13 mouse cellular contexts compared by ENCODE assay signal in the genomic region with DNA sequence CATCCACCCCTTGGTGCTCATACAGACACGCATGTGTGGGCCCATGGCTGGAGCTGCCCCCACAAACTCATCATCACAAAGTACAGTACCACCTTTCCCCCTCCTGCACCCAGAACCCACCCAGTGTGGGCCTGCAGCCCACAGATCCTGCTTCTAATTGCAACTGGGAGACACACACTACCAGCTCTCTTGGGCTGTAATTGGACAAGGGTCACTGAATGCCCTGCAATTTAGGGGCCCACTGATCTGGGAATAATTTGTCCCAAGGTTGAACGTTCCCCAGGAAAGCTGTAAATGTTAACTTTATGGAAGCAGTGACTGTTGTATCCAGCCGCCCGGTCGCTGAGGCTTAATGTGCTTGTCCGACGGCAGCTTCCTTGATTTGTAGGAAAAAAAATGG.
"Had no signal": no experiment of that assay in that cellular context is flagged by ENCODE, and none has a peak within 500 bp of the region (broad histone marks: within the 10 kb centered on the region; RNA-seq: fewer than 3 reads in every experiment).

No protein-coding gene starts in this region.

- H3K9ac ChIP-seq: kidney, embryonic 15.5 days; limb, embryonic 15.5 days; liver, embryonic 12.5 days; lung, embryonic 15.5 days; midbrain, embryonic 15.5 days; neural tube, embryonic 12.5 days had no signal

- ATAC-seq: liver, embryonic 12.5 days; midbrain, embryonic 15.5 days had no signal

- H3K4me3 ChIP-seq: kidney, embryonic 15.5 days; limb, embryonic 15.5 days; liver, embryonic 12.5 days; lung, embryonic 15.5 days; megakaryocyte, embryonic 14.5 days; midbrain, embryonic 15.5 days; neural tube, embryonic 12.5 days had no signal

- H3K4me1 ChIP-seq: liver, embryonic 12.5 days had no signal

- H3K27me3 ChIP-seq: kidney, embryonic 15.5 days; limb, embryonic 15.5 days; liver, embryonic 12.5 days; lung, embryonic 15.5 days; midbrain, embryonic 15.5 days; neural tube, embryonic 12.5 days had no signal

- DNase-seq: kidney, postnatal 25 days; lung, postnatal 14 days; thymus, postnatal 4 days had no signal

- H3K4me2 ChIP-seq: kidney, embryonic 15.5 days; limb, embryonic 15.5 days; liver, embryonic 12.5 days; lung, embryonic 15.5 days; midbrain, embryonic 11.5 days; midbrain, embryonic 15.5 days; neural tube, embryonic 12.5 days had no signal

- H3K9me3 ChIP-seq: kidney, embryonic 15.5 days; limb, embryonic 15.5 days; liver, embryonic 12.5 days; lung, embryonic 15.5 days; megakaryocyte, embryonic 14.5 days; midbrain, embryonic 15.5 days; neural tube, embryonic 12.5 days had no signal

- H3K36me3 ChIP-seq: midbrain, embryonic 15.5 days had no signal

- H3K27ac ChIP-seq: kidney, embryonic 15.5 days; limb, embryonic 15.5 days; liver, embryonic 12.5 days; lung, embryonic 15.5 days; macrophage; midbrain, embryonic 15.5 days; neural tube, embryonic 12.5 days; stomach, postnatal 0 days had no signal
